Mouse (Mus musculus): ENCODE measurements around the gene Gm43552. TPM values are rescaled to one million over a fixed set of nuclear protein-coding genes. Genes with fewer than 3 reads are reported as not detected.

Gene Gm43552
- total RNA-seq, 4 experiments from 2014 or later = 1.4 to 6.5 TPM; not detected in 2

- no peak for DNase-seq (ENCODE audit: low spot score in 2 of 2)
Observed at GRCm38 (mm10) chr5:65438041-65438440, 54.6 kb downstream of the Gm43552 start.

GRCm38 (mm10) chr5:65435806-65436561 lies 56.6 kb downstream of the Gm43552 start, which contains the start of gene Ugdh:
Gene Ugdh, minus strand, starts transcription at chr5:65435949.
- DNase-seq (ENCODE audit: low spot score in 2 of 2) = peak; percentile 96 to 97

- DNase-seq (ENCODE audit: low spot score in 2 of 2) = no peak
Observed at GRCm38 (mm10) chr5:65435363-65435805, 57.2 kb downstream of the Gm43552 start.

GRCm38 (mm10) chr5:65434471-65435362 lies 57.9 kb downstream of the Gm43552 start:
- DNase-seq (ENCODE audit: low spot score in 2 of 2) = no peak

GRCm38 (mm10) chr5:65429441-65429840 lies 63.2 kb downstream of the Gm43552 start:
- no peak for DNase-seq (ENCODE audit: low spot score in 2 of 2)

GRCm38 (mm10) chr5:65428321-65428720 lies 64.3 kb downstream of the Gm43552 start:
- no peak for DNase-seq (ENCODE audit: low spot score in 2 of 2)

- DNase-seq (ENCODE audit: low spot score in 2 of 2) = no peak
Observed at GRCm38 (mm10) chr5:65425251-65425650, 67.4 kb downstream of the Gm43552 start.

- no peak for DNase-seq (ENCODE audit: low spot score in 2 of 2)
Observed at GRCm38 (mm10) chr5:65424215-65424614, 68.4 kb downstream of the Gm43552 start.

GRCm38 (mm10) chr5:65422803-65423202 lies 69.8 kb downstream of the Gm43552 start:
- no peak for DNase-seq (ENCODE audit: low spot score in 2 of 2)

- DNase-seq (ENCODE audit: low spot score in 2 of 2) = no peak
Observed at GRCm38 (mm10) chr5:65420822-65421221, 71.8 kb downstream of the Gm43552 start.

- no peak for DNase-seq (ENCODE audit: low spot score in 2 of 2)
Observed at GRCm38 (mm10) chr5:65419136-65419535, 73.5 kb downstream of the Gm43552 start.

- DNase-seq (ENCODE audit: low spot score in 2 of 2) = no peak
Observed at GRCm38 (mm10) chr5:65415653-65416458, 76.8 kb downstream of the Gm43552 start.

- no peak for DNase-seq (ENCODE audit: low spot score in 2 of 2)
Observed at GRCm38 (mm10) chr5:65407989-65408388, 84.6 kb downstream of the Gm43552 start.

GRCm38 (mm10) chr5:65401251-65401994 lies 91.2 kb downstream of the Gm43552 start:
- DNase-seq (ENCODE audit: low spot score in 2 of 2) = peak; percentile 82 to 83

- DNase-seq (ENCODE audit: low spot score in 2 of 2) = no peak
Observed at GRCm38 (mm10) chr5:65394425-65394824, 98.2 kb downstream of the Gm43552 start.

- no peak for DNase-seq (ENCODE audit: low spot score in 2 of 2)
Observed at GRCm38 (mm10) chr5:65391753-65392152, 100.9 kb downstream of the Gm43552 start.

- DNase-seq (ENCODE audit: low spot score in 2 of 2) = peak; percentile 95 to 96
Observed at GRCm38 (mm10) chr5:65390648-65391644, 101.7 kb downstream of the Gm43552 start, which contains the start of the genes Rpl9 and Lias. Gene Rpl9, minus strand, starts transcription at chr5:65391444. Gene Lias, plus strand, starts transcription at chr5:65391497.

- DNase-seq (ENCODE audit: low spot score in 2 of 2) = no peak
Observed at GRCm38 (mm10) chr5:65387008-65387867, 105.4 kb downstream of the Gm43552 start.
